Mouse (Mus musculus) CD8-positive naive resting alpha-beta T cell, adult 2 months (primary cell): ENCODE data around the gene Ykt6.
A peak's percentile ranks its signal among the peaks of the same experiment; 100 is the strongest.
"Not testable (repeated sequence)": the region's sequence is repeated elsewhere in the genome, so short reads cannot be mapped to it uniquely, and the experiment has no call there.

Experiments
- DNase-seq, 2 experiments: peaks; one replicate each; pipeline ENCODE4 v3.0.0; 2022; ENCODE audit warnings: low read depth in 2 of 2, low spot score in 2 of 2

Ykt6 gene

DNA sequence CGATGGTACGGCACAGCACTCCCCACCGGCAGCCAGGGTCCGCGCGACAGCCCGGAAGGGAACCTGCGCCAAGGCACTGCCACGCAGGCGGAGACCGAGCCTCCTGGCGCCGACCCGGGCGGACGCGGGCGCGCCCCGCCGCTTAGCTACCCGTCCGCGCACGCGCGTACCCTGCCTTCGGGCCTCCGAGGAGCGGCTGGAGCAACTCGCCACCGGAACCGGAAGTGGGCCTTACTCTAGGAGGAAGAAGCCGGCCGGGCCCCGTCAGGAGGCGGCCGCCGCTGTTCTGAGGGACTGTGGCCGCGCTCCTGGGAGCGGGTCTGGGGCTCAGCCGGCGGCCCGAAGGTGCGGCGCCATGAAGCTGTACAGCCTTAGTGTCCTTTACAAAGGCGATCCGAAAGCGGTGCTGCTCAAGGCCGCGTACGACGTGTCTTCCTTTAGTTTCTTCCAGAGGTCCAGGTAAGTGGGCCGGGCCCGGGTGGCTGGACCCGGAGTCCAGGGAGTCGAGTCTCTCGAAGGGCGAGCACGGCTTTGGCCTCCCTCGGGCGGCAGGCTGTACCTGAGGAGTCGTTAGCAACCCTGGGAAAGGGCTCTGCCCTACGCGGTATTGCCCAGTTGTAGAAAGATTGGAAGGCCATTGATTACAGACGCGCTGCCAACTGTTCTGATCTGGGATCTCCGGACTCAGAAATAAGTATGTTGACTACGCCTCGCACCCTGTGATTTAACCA lies at the start of gene Ykt6:
TSS of gene Ykt6 (plus strand) at position 148 of the 731 bp plus-strand sequence.
- DNase-seq = peak; percentile 70

DNA sequence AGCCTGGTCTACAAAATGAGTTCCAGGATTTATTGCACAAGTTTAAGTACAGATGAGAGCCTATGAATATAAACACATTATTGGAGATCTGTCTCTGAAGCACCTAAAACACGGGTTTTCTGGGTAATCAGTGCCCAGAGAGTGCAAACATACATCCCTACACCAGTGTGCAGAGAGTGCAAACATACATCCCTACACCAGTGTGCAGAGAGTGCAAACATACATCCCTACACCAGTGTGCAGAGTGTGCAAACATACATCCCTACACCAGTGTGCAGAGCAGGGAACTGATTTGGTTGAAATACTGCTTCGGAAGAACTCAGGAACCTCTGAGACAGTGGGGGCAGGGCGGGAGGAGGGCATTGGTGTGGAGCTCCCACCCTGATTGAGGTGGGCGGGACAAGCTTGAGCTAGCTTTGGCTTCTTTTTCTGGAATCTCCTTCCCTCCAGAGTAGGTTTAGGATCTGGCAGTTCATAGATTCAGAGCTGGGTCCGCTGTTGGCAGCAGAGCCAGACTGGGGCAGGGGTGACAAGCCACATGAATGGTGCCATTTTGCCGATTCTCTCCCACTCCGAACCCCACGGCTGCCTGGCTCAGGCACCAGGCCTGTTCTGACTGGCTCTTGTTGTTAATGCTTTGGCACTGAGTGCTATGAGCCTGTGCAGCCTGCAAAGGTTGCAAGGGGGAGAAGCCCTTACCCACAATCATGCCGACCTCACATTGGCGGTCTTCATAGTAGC lies 49.5 kb upstream of the Ykt6 start:
- no peak for DNase-seq

GRCm38 (mm10) chr11:5907096-5907495 lies 48.4 kb upstream of the Ykt6 start:
- no peak for DNase-seq

- DNase-seq = no peak
These were observed 46.9 kb upstream of the Ykt6 start for GRCm38 (mm10) chr11:5908642-5909041.

GRCm38 (mm10) chr11:5912635-5913034 lies 42.9 kb upstream of the Ykt6 start:
- no peak for DNase-seq

DNA sequence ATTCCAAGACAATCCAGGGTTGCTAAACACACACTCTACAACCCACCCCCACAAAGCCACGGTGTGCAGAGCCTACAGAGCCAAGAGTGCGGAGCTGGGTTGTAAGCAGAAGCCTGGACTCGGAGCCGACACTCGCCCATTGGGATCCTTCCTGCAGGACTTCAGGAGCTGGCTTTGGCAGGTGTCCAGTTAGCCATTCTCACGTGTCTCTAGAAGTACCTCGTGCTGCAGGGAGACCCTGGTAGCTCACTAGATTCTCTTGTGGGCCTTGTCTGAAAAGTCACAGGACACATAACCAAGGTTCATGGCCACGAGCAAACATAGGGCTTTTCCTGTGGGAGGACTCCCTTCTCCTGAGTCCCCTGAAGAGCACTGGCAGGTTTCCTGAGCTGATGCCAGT lies 42.2 kb upstream of the Ykt6 start:
- no peak for DNase-seq

- DNase-seq = no peak
These were observed 41.6 kb upstream of the Ykt6 start for GRCm38 (mm10) chr11:5913936-5914335.

GRCm38 (mm10) chr11:5914940-5915339 lies 40.6 kb upstream of the Ykt6 start:
- no peak for DNase-seq

- no peak for DNase-seq
These were observed 39.9 kb upstream of the Ykt6 start for GRCm38 (mm10) chr11:5915429-5916177.

GRCm38 (mm10) chr11:5916178-5916548 lies 39.3 kb upstream of the Ykt6 start:
- DNase-seq = no peak

- no peak for DNase-seq
These were observed 37.4 kb upstream of the Ykt6 start for GRCm38 (mm10) chr11:5918111-5918510.

DNA sequence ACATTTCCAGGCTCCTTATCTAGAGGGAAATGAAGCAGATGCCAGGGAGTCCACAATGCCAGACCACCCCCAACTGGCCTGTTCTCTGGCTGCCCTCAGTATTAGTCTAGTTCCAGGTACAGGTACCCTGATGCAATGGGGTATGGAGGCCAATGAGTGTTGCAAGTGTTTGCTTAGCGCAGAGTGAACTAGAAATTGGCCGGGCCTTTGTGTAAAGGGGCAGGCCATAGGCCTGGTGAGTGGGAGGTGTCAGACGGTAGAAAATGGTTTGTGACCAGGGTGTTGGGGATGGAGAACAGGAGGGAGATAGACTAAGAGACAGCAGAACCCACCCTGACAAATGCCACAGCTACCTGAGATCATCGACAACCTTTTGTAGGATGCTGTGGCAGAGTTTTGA lies 35.9 kb upstream of the Ykt6 start:
- DNase-seq = no peak

GRCm38 (mm10) chr11:5920323-5920960 lies 35.1 kb upstream of the Ykt6 start:
- DNase-seq = peak in 1 of 2 experiments; percentile 4

GRCm38 (mm10) chr11:5924699-5925098 lies 30.8 kb upstream of the Ykt6 start:
- no peak for DNase-seq

- no peak for DNase-seq
These were observed 28.7 kb upstream of the Ykt6 start for GRCm38 (mm10) chr11:5926696-5927220.

DNA sequence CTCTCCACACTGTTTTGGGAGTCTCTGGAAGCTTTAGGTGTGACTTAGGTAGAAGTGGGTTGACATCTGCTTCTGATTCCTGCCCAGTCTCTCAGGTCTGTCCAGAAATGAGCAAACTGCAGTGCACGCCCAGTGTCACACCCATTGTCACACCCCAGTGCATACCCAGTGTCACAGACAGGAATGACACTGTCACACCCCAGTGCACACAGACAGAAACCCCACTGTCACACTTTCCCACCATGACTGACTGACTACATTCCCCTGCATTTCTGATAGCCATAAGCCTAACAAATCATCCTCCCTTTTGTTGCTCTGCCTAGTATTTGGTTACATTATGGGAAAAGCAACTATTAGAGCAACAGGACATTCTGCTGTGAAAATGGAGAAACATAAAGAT lies 24.9 kb upstream of the Ykt6 start:
- DNase-seq = no peak

GRCm38 (mm10) chr11:5931947-5932346 lies 23.5 kb upstream of the Ykt6 start:
- not testable (repeated sequence) for DNase-seq

- not testable (repeated sequence) for DNase-seq
These were observed 21.0 kb upstream of the Ykt6 start for GRCm38 (mm10) chr11:5934531-5934930.

- DNase-seq = no peak
These were observed 12.5 kb upstream of the Ykt6 start for GRCm38 (mm10) chr11:5942966-5943365.

- DNase-seq = no peak
These were observed 10.4 kb upstream of the Ykt6 start for GRCm38 (mm10) chr11:5945096-5945495.

- DNase-seq = no peak
These were observed 7.7 kb upstream of the Ykt6 start for GRCm38 (mm10) chr11:5947796-5948195.
